Mouse (Mus musculus): Measurements from ENCODE around the gene Vangl2.

DNA sequence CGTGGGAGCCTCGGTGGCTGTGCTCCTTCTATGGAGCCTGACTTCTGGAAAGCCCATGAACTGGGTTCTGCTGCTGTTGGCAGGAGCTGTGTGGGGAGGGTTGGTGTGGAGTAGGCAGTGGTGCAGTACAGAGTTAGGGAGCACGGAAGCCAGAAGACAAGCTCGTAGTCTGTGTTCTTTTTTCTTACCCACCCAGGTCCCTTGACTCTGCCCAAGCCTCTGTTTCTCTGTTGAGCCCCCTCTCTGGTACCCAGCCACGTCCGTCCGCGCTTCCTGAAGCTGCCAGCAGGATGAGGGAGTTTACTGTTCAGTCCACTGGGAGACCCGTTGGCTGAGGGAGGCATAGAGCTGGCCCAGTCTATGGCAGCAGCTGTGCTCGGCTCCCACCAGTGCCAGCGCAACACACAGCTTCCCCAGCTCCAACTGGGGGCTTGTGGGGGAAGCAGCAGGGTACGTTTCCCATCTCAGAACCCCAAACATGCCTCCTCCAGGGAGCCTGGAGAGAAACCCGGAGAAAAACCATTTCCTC is 36.4 kb upstream of the Vangl2 start:
- TF ChIP-seq POLR2A (IDR thresholded peaks at IDR 0.05; ENCODE audit: control insufficient read depth in 1 of 2, insufficient read depth in 1 of 2, low read depth in 1 of 2, low read length in 2 of 2, poor library complexity in 1 of 2) (no peak), ZMIZ1 (IDR thresholded peaks at IDR 0.05; ENCODE audit: low read depth, low read length) (no peak), CTCF (IDR thresholded peaks at IDR 0.05 in 2 of 3, conservative IDR thresholded peaks at IDR 0.05 in 1 of 3; ENCODE audit: control insufficient read depth in 1 of 3, insufficient read depth in 1 of 3, low read depth in 2 of 3, low read length in 3 of 3, poor library complexity in 1 of 3, severe bottlenecking in 1 of 3) (no peak), EP300 (IDR thresholded peaks at IDR 0.05; ENCODE audit: low read depth in 1 of 2, low read length in 2 of 2) (no peak), JUND (IDR thresholded peaks at IDR 0.05; ENCODE audit: low read depth, low read length) (no peak), GATA1 (IDR thresholded peaks at IDR 0.05; ENCODE audit: low read depth, low read length) (no peak), CHD1 (IDR thresholded peaks at IDR 0.05; ENCODE audit: low read depth, low read length) (no peak), ZNF384 (IDR thresholded peaks at IDR 0.05; ENCODE audit: low read depth, low read length) (no peak), ZC3H11A (IDR thresholded peaks at IDR 0.05; ENCODE audit: low read depth, low read length) (no peak), GABPA (IDR thresholded peaks at IDR 0.05; ENCODE audit: low read depth, low read length) (no peak), NELFE (IDR thresholded peaks at IDR 0.05; ENCODE audit: low read depth, low read length) (no peak)
